Mouse (Mus musculus) kidney, postnatal 10 days (tissue): Measurements from ENCODE around the gene Snta1.
"Not testable (repeated sequence)": the region's sequence is repeated elsewhere in the genome, so short reads cannot be mapped to it uniquely, and the experiment has no call there.

Experiments
- DNase-seq: peaks from one replicate; pipeline ENCODE4 v3.0.0; 2021; ENCODE audit warnings: mixed read lengths

The Snta1 gene

DNA sequence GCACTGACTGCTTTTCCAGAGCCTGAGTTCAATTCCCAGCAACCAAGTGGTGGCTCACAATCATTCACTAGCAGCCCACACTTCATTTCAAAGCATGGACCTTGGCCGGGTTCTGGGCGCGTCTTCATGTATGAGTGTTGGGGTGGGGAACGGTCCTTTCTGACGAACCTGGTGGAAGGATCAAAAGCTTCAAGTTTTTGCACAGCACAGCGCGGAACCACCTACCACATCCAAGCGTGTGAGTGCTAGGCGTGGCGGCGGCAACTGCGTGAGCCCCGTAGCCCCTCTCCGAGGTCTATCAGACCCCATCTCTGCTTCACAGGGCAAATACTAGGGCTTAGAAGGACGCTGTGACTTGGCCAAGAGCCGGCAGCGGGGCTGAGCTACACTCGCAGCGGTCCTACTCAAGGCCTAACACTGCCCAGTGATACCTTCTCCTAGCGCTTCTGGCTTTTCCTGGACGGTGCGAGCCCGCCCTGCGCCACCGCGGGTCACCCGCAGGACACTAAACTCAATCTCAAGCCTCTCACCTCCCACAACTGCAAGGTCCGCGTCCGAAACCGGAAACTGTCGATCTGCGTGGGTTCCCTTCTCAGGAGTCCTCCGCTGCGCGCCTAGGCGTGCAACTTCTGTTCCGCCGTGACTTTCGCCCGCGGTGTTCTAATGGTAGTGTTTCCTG is 35.6 kb downstream of the Snta1 start:
- peak; percentile 93 for DNase-seq

DNA sequence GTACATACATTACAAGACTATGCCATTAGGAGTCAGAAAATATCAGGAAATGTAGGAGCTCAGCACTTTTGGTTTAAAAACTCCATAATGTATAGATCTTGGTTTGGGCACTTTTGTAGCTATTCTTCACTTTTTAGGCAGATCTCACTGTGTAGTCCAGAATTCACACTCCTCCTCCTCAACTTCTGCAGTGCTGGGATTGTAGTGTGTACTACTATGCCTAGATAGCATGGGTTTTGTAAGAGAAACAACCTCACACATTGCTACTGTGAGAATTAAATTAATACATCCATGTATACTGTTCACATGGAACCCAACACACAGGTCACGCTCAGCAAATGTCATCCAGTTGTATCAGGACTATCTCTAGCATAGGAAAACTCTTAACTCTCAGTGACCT is 40.4 kb downstream of the Snta1 start:
- no peak for DNase-seq

DNA sequence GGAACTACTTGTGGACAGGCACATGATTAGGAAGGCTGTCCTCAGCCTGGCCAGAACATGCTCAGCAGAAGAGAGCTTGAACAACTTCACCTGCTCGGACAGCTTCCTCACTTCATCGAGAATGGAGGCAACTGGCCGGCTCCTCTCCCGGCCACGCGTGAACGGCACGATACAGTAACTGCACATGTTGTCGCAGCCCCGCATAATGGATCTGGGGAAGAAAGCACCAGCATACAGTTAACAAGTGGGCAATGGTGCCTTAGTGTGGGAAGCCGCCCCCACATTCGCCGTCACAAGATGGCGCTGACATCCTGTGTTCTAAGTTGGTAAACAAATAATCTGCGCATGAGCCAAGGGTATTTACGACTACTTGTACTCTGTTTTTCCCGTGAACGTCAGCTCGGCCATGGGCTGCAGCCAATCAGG is 53.9 kb downstream of the Snta1 start:
- DNase-seq = not testable (repeated sequence)

DNA sequence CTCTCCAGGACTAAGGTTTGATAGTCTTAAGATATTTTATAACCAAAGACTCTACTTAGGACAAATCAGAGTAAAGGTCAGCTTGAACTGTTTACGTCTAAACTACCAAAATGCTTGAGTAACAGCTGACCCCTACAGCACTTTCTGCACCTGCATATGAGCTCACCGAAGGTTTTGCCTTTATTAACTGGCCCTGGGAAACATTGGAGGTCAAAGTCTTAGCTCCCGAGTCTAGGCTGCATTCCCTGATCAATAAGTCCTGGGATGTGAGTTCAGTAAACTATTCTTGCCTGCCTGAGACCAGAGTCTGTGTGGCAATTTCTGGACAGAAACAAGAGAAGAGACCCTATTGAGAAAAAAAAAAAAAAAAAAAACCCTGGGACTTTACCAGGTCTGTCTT is 59.7 kb downstream of the Snta1 start:
- DNase-seq = no peak

DNA sequence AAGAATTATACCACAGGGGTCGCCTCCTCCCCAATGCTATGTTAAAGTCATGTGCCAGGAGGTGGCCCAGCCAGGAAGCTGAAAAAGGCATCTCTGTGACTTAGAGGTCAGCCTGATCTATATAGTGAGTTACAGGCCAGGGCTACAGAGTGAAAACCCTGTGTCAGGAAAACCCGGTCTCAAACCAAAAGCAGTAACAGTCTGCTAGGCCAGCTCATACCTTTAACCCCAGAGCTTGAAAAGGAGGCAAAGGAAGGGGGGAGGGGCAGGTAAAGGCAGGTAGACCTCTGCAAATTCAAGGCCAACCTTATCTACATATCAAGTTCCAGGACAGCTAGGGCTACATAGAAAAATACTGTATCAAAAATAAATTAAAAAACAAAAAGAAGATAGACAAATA is 68.5 kb downstream of the Snta1 start:
- DNase-seq = no peak

DNA sequence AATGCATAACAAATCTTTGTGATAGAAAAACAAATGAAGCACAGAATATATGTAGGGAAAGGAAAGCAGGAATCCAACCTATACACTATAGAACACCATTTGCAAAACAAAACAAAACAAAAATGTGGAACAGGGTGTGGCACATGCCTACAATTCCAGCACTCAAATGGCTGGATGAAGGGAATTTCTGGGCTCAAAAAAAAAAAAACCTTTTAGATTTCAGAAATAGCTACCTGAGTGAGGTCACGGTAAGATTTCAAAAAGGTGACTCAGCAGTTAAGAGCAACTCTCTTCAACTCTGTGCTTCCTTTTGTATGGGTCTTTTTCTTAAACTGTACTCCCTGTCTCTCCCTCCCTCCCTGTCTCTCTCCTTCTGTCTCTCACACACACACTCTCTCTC is 69.7 kb downstream of the Snta1 start:
- no peak for DNase-seq

DNA sequence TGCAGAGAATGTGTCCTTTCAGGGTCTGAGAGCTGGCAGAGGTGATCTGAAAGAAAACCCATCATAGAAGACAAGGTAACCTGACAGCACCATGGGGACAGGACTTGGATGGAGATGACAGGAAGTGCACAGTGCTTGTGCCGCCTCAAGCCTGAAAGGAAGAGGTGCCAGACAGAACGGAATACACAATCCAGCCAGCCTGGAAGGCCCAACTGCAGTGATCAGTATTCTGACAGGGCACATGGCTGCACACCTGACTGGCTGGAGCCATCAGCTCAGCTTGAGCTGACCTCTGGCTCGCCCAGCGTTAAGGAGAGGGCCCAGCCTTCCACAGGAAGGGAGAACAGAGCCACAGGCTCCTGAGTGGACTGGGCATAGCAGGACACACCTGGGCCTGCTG is 72.3 kb downstream of the Snta1 start:
- DNase-seq = no peak

DNA sequence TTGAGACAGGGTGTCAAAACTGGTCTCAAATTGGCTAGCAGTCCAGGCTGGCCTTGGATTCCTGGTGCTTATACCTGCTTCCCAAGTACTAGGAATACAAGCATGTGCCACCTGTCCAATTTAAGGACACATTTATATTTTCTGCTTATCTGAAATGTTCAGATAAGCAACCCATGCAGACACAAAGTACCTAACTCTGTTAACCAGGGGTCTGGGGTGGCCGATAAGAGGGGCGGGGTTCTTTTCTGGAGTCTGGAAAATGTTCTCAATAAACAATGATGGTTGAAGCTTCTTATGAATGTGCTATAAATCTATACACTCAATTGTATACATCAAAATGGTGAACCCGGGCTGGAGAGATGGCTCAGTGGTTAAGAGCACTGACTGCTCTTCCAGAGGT is 81.0 kb downstream of the Snta1 start:
- DNase-seq = no peak
